Mouse (Mus musculus) embryonic facial prominence, embryonic 11.5 days (tissue): ENCODE data around the gene Rab10. TPM values are rescaled to one million over a fixed set of nuclear protein-coding genes. Genes with fewer than 3 reads are reported as not detected.

ENCODE experiments used
- ATAC-seq: fragments of 200-750 bp; cut with Nextera tagmentation; replicated peaks from 2 replicates; pipeline ENCODE4 v1.8.0; 2017; ENCODE audit warnings: low read depth; ENCODE audit not compliant: insufficient number of reproducible peaks, low FRiP score, low TSS enrichment
- DNase-seq: peaks from one replicate; pipeline ENCODE4 v3.0.0-alpha.2; 2015; ENCODE audit warnings: low spot score
- H3K27ac ChIP-seq: fragments of 300-500 bp; sonication (generic); replicated peaks from 2 replicates; pipeline ENCODE4 v1.5.1; 2014; ENCODE audit warnings: mild to moderate bottlenecking, low read depth, low read length, control low read depth
- H3K27me3 ChIP-seq: fragments of 300-500 bp; sonication (generic); 2 replicates; pipeline ENCODE4 v1.6.1; 2014; ENCODE audit warnings: mild to moderate bottlenecking, low read length, moderate library complexity, mixed read lengths; ENCODE audit not compliant: control insufficient read depth, insufficient read depth
- H3K36me3 ChIP-seq: fragments of 300-500 bp; sonication (generic); replicated peaks from 2 replicates; pipeline ENCODE4 v1.6.1; 2014; ENCODE audit warnings: low read depth, mild to moderate bottlenecking, low read length, moderate library complexity, mixed read lengths; ENCODE audit not compliant: control insufficient read depth, insufficient read depth
- H3K4me1 ChIP-seq: fragments of 300-500 bp; sonication (generic); 2 replicates; pipeline ENCODE4 v1.6.1; 2014; ENCODE audit warnings: low read length, mixed read lengths; ENCODE audit not compliant: control insufficient read depth, insufficient read depth
- H3K4me2 ChIP-seq: fragments of 300-500 bp; sonication (generic); 2 replicates; pipeline ENCODE4 v1.6.1; 2014; ENCODE audit warnings: low read depth, mild to moderate bottlenecking, control low read depth, low read length, moderate library complexity
- H3K4me3 ChIP-seq: fragments of 300-500 bp; sonication (generic); 2 replicates; pipeline ENCODE4 v1.5.1; 2014; ENCODE audit warnings: low read depth, low read length, control low read depth
- H3K9ac ChIP-seq: fragments of 300-500 bp; sonication (generic); replicated peaks from 2 replicates; pipeline ENCODE4 v1.6.1; 2014; ENCODE audit warnings: mild to moderate bottlenecking, control low read depth, low read length
- H3K9me3 ChIP-seq: fragments of 300-500 bp; sonication (generic); replicated peaks from 2 replicates; pipeline ENCODE4 v1.6.1; 2016; ENCODE audit warnings: mild to moderate bottlenecking, low read length, inconsistent platforms, mixed read lengths; ENCODE audit not compliant: control insufficient read depth
- WGBS: fragments of 180-500 bp; shearing (Covaris S2); extraction: QIAGEN DNeasy Blood & Tissue Kit; methylation state at CpG from one replicate; pipeline ENCODE4 v1.1.7; 2014; 5-methylcytosine and 5-hydroxymethylcytosine counted together
- polyA plus RNA-seq: library from polyadenylated mRNA; unstranded; fragments of >200 nt; fragmentation: Nextera tagmentation; extraction: Ambion mirVana; gene quantifications from 2 replicates; pipeline ENCODE4 v1.2.1, GENCODE M21; 2014

The Rab10 gene
- polyA plus RNA-seq, 1 experiment from 2014 or later, result 107 TPM

DNA sequence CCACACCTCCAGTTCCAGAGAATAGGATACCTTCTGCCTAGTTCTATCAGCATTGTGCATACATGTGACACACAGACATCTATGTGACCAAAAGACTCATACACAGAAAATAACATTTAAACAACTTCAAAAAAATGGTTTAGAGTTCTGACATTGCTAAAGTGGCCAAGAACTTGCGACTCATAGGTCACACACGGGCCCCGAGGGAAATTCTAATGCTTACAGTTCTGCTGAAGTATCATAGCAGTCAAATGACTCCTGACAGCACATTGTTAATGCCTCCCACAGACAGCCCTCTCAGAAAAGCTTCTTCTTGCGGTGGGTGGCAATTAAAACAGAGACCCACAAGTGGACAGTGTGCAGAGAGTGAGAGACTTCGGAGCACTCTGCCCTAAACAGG is 35.3 kb upstream of the Rab10 start:
- no peak for DNase-seq
- no peak for ATAC-seq
- no peak overlapping the region for H3K4me2 ChIP-seq
- H3K4me1 ChIP-seq, result no peaks in the 10 kb centered on the region
- H3K4me3 ChIP-seq, result no peak overlapping the region
- no peak overlapping the region for H3K27ac ChIP-seq
- H3K36me3 ChIP-seq, result no peaks in the 10 kb centered on the region
- H3K27me3 ChIP-seq, result no peaks in the 10 kb centered on the region
- no peaks in the 10 kb centered on the region for H3K9me3 ChIP-seq
- no peak overlapping the region for H3K9ac ChIP-seq
- 86% methylated on average over 5 of the region's 5 CpGs for WGBS

GRCm38 (mm10) chr12:3344155-3344554 is 34.4 kb upstream of the Rab10 start:
- Histone ChIP-seq H3K4me2 (no peak overlapping the region), H3K27me3 (no peaks in the 10 kb centered on the region), H3K27ac (no peak overlapping the region), H3K9ac (no peak overlapping the region), H3K4me1 (no peaks in the 10 kb centered on the region), H3K9me3 (no peaks in the 10 kb centered on the region), H3K36me3 (no peaks in the 10 kb centered on the region), H3K4me3 (no peak overlapping the region)
- no peak for DNase-seq
- ATAC-seq, result no peak
- 90% methylated on average over 2 of the region's 2 CpGs for WGBS

DNA sequence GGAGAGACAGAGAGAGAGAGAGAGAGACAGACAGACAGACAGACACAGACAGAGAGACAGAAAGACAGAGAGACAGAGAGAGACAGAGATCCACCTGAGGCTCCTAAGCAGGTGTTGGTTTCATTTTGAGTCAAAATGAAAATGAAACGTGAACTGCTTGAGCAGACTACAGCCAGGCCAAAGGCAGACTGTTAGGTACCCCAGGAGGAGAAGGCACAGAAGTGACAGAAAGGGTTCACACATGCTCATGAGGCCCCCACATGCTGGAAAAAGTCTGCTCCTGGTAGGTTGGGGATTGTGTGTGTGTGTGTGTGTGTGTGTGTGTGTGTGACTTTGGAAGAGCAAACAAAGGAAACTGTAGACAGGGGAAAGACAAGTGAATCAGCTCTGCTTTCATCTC is 29.2 kb upstream of the Rab10 start:
- Histone ChIP-seq H3K9me3 (no peaks in the 10 kb centered on the region), H3K4me2 (no peak overlapping the region), H3K4me1 (no peaks in the 10 kb centered on the region), H3K27ac (no peak overlapping the region), H3K9ac (no peak overlapping the region), H3K27me3 (no peaks in the 10 kb centered on the region), H3K36me3 (no peaks in the 10 kb centered on the region), H3K4me3 (no peak overlapping the region)
- DNase-seq (no peak), ATAC-seq (no peak)
- 79% methylated on average over 1 of the region's 1 CpGs for WGBS

DNA sequence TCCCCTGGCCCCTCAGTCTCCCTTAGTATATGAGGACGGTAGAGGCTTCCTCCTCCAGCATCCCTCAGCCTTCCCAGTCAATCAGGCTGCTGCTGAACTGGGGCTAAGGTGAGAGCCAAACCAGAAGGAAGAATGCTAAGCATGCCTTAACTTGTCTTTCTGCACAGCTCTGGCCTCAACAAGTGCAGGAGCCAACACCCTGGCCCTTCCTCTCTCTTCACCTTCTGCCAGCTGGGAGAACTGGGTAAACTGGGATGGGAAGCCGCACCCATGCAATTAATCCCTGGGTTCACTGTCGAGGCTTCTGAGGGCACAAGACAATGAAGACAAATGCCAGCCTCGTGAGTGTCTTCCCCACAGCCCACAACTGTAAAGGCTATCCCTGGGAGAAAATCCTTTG is 19.9 kb upstream of the Rab10 start:
- Histone ChIP-seq H3K4me1 (no peaks in the 10 kb centered on the region), H3K9me3 (no peaks in the 10 kb centered on the region), H3K4me3 (no peak overlapping the region), H3K36me3 (no peaks in the 10 kb centered on the region), H3K9ac (no peak overlapping the region), H3K4me2 (no peak overlapping the region), H3K27me3 (no peaks in the 10 kb centered on the region), H3K27ac (no peak overlapping the region)
- ATAC-seq, result no peak
- DNase-seq, result no peak
- WGBS, result 73% methylated on average over 4 of the region's 4 CpGs

DNA sequence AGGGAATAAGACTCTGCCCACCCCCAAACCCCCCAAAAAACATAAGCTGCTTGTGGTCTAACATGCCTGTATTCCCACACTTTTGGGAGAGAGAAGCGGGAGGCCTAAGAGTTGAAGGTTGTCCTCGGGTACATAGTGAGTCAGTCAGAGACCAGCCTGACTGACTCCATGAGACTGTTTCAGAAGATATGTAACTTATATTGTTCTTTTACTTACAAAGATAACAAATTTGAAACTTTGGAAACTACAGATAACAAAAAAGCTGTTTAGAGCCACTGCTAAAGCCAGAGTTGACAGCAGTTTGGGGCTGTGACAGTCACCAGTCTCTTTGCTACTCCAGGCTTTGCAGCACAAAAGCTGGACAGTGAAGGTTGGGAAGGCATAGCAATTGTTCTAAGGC is 15.5 kb upstream of the Rab10 start:
- Histone ChIP-seq H3K36me3 (no peaks in the 10 kb centered on the region), H3K27me3 (no peaks in the 10 kb centered on the region), H3K4me2 (no peak overlapping the region), H3K4me1 (no peaks in the 10 kb centered on the region), H3K9ac (no peak overlapping the region), H3K4me3 (no peak overlapping the region), H3K9me3 (no peaks in the 10 kb centered on the region), H3K27ac (no peak overlapping the region)
- WGBS, result 79% methylated on average over 2 of the region's 2 CpGs
- DNase-seq (no peak), ATAC-seq (no peak)

DNA sequence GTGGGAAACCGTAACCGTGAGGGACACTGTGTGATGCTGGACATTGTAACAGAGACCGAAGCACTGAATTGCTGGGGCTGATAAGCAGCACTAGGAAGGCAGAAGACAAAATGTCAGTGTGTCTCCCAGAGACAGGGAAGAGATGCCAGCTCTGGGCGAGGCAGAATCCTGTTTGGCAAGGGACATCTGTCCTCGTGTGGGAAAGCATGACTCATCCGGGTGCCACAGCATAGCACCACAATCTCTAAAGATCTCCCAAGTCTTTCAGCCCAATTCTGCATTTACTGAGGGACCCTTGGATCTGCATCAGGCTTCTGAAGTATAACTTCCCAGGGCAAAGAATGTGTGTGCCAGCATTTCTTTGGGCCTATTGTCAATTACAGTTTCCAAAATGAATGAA is 13.5 kb upstream of the Rab10 start:
- DNase-seq (no peak), ATAC-seq (no peak)
- no peak overlapping the region for H3K4me2 ChIP-seq
- no peak overlapping the region for H3K9ac ChIP-seq
- H3K27ac ChIP-seq, result no peak overlapping the region
- H3K27me3 ChIP-seq, result no peaks in the 10 kb centered on the region
- 83% methylated on average over 6 of the region's 6 CpGs for WGBS
- H3K36me3 ChIP-seq, result no peaks in the 10 kb centered on the region
- no peak overlapping the region for H3K4me3 ChIP-seq
- no peaks in the 10 kb centered on the region for H3K9me3 ChIP-seq
- H3K4me1 ChIP-seq, result no peaks in the 10 kb centered on the region

DNA sequence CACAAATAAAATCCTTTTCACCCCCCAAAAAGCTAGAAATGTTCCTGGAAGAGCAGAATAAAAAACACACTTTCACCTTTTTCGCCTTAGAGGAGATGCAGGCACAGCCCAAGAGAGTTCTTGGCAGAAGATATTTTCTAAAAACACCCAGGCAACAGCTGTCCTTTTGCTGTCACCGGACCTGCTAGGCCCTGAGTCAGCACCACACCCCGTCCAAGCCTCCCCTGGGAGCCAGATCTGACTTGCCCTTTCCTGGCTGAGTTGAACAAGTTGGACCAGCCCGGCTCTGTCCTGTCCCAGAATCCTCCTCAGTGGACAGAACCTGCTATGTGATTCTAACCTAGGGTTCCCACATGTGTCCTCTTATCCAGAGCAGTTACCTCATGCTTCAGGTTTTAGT is 9.6 kb upstream of the Rab10 start:
- H3K9me3 ChIP-seq, result no peaks in the 10 kb centered on the region
- H3K4me1 ChIP-seq, result no peaks in the 10 kb centered on the region
- H3K27me3 ChIP-seq, result no peaks in the 10 kb centered on the region
- no peak for ATAC-seq
- no peak overlapping the region for H3K4me3 ChIP-seq
- DNase-seq, result no peak
- no peak overlapping the region for H3K9ac ChIP-seq
- no peaks in the 10 kb centered on the region for H3K36me3 ChIP-seq
- 71% methylated on average over 4 of the region's 4 CpGs for WGBS
- no peak overlapping the region for H3K27ac ChIP-seq
- no peak overlapping the region for H3K4me2 ChIP-seq

- no peaks in the 10 kb centered on the region for H3K4me1 ChIP-seq
- no peaks in the 10 kb centered on the region for H3K27me3 ChIP-seq
- 58% methylated on average over 3 of the region's 3 CpGs for WGBS
- H3K4me3 ChIP-seq, result no peak overlapping the region
- H3K9ac ChIP-seq, result no peak overlapping the region
- no peaks in the 10 kb centered on the region for H3K9me3 ChIP-seq
- no peaks in the 10 kb centered on the region for H3K36me3 ChIP-seq
- no peak overlapping the region for H3K27ac ChIP-seq
- ATAC-seq (no peak), DNase-seq (no peak)
- no peak overlapping the region for H3K4me2 ChIP-seq
These were observed 7.2 kb upstream of the Rab10 start for GRCm38 (mm10) chr12:3316937-3317336.

GRCm38 (mm10) chr12:3316083-3316482 is 6.3 kb upstream of the Rab10 start:
- DNase-seq (no peak), ATAC-seq (no peak)
- H3K36me3 ChIP-seq, result no peaks in the 10 kb centered on the region
- no peaks in the 10 kb centered on the region for H3K9me3 ChIP-seq
- H3K4me2 ChIP-seq, result no peak overlapping the region
- WGBS, result 49% methylated on average over 2 of the region's 2 CpGs
- no peak overlapping the region for H3K4me3 ChIP-seq
- H3K27ac ChIP-seq, result no peak overlapping the region
- H3K4me1 ChIP-seq, result no peaks in the 10 kb centered on the region
- no peak overlapping the region for H3K9ac ChIP-seq
- H3K27me3 ChIP-seq, result no peaks in the 10 kb centered on the region
